Mouse (Mus musculus) lung, postnatal 14 days (tissue): ENCODE data around the gene Tnfrsf26.

ENCODE experiments used
- DNase-seq: peaks from one replicate; pipeline ENCODE4 v3.0.0; 2021

The Tnfrsf26 gene

DNA sequence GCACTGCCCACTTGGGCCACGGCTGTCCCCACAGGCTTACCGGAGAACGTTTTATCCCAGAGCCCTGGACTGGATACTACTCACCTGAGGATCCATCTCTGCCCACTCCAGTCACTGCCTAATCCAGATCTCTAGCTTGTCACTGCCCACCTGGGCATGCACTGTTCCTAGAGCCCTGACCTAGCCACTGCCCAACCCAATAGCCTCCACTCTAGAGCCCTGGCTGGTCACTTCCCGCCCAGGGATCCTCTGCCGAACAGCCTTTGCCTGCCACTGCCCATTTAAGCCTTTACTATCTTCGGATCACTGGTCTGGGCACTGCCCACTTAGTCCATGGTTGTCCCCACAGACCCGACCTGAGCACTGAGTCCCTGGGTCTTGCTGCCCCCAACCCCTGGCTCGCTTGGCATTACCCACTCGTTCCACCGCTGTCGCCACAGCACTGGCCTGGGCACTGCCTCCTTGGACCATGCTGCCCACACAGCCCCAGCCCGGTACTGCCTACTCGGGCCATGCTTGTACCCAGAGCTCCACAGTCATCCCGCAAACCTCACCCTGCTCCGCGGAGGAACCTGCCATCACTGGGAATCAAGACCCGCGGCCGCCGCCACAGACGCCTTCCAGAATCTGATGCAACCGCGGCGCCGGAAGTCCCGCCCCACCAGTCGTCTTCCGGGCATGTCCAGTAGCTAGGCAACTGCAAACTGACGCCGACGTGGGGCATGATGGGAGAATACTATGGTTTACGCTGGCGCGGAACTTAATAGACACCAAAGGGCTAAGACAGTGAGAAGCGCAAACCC is 28.9 kb downstream of the Tnfrsf26 start, which contains the start of gene Cars:
Gene Cars (minus strand): TSS at position 663 of the 803 bp plus-strand sequence.
- DNase-seq, result peak; percentile 95

DNA sequence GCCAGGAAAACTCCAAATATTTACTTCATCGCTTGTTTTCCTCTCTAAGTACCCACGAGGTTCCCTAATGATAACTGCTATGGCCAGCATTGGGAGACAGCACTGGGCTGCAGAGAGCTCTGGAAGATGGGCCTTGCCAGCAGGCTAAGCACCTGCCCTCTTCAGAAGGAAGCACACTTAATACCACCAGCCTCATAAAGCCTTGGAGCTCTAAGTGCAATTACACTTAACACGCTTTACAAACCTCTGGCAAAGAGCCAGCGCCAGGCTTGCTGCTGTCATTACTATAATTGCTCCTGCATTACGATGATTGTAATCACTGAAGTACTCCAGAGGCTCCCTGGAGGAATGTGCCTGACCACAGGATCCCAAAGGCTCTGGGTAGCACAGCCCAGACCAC is 33.7 kb downstream of the Tnfrsf26 start:
- DNase-seq, result peak; percentile 20

DNA sequence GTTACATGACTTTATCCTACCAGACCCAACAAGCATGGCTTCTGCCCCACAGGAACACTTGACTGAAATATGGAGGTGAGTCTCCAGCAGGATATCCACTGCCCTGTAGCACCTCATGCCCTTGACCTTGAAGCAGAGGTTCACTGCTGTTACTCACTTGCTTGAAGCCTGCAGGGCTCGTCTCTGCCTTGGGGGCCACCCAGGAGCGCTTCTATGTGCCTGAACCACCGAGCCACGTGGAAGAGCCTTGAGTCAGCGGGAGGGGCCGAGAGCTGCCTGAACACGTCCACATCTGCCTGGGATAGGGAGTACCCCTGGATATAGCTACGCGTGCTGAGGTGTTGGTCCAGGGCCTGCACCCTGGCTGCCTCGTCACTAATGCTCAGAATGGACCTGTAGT is 36.3 kb downstream of the Tnfrsf26 start:
- DNase-seq, result no peak

DNA sequence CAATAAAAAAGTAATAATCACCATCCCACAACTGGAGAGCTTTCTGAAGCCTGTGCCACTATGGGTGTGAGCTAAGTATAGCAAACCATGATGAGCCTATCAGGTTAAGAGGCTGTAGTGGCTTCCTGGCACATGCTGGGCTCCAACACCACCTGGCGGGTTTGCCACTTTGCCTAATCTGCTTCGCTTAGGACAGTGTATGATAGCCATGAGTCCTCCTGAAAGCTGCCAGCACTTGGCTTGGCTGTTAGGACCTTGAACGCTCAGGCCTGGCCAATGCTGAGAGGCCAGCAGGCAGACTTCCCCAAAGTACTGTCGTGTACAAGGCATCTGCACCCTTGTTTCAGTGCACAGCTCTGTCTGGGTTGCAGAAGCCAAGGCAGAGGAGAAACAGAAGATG is 40.5 kb downstream of the Tnfrsf26 start:
- DNase-seq, result no peak

DNA sequence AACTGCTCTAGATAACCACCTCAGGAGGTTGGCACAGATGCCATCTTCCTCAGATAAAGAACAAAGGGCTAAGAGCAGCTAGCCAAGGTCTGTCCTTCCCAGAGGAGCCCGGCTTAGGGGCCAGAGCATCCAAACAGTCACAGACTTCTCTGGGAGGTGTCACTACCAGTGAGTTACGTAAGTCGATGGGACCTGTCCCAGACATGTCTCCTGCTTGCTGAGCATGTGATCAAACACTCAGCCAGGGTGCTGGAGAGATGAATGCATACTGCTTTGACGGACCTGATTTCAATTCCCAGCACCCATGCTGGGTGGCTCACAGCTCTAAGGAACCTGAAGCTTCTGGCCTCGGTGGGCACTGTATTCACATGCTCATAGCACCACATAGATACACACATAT is 40.9 kb downstream of the Tnfrsf26 start:
- no peak for DNase-seq

DNA sequence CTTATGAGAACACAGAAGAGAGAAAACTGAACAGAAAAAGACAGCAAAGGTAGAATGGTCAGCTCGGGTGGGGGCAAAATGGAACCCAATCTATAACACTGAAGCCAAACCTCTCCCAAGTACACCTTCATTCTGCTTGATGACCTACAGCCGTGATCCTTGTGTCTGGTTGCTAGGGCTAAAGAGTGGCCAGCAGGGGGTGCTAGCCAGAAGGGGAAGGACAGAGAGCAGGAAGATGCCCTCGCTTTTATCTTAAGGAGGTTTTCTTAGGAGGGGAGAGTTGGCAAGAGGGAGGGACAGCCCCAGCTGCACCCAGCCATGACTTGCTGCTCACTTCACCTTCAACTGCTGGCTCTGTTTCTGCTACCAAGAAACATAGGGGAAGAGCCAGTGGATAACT is 44.6 kb downstream of the Tnfrsf26 start:
- peak; percentile 81 for DNase-seq

DNA sequence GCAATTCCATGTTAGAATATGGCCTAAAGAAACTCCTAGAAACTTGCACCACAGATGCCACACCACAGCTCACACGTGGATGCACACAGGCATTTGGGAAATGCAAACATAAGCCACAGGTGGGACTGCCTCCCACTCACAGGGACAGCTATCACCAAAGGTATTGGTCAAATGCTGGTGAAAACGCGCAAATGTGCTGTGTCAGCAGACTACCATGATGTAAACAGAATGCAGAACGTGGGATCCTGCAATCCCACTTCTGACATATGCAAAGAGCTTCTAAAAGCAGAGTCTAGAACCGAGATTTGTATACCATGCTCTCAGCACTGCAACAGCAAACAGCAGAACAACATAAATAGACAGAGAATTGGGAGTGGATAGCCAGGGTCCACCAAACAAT is 45.5 kb downstream of the Tnfrsf26 start:
- no peak for DNase-seq

DNA sequence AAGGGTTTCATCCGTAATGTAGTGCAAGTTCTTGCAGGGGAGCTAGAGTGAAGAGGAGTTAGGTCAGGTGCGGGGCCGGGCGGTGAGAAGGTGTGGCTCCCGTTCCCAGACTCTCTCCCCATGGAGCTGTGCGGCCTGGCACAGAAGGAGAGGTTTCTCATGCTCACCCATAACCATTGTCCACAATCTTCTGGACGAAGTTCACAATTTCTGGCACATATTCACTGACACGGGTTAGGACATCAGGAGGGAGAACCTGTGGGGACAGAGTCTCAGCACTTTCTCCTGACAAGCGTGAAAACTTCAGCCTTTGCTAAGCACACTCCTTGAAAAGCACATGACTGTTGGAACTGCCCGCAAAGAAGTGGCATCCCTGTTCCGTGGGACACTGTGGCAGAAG is 52.8 kb downstream of the Tnfrsf26 start:
- DNase-seq, result no peak

DNA sequence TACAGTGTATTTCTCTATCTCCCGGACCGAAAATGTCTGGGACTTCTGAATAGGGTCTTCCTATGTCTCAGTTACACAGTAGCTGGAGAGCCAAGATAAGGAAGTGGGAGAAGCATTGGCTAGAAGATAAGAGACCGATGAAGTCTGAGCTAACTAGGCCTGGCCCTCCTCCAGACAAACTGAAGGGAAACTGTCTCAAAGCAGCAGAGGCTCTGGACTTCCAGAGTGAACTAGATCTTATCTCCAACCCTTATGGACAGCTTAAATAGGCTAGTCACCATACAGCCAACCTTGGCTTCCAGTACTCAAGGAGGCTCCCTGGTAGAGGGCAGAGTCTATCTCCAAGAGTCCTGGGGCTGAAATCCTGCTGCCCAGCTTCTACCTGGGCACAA is 62.9 kb downstream of the Tnfrsf26 start:
- DNase-seq, result no peak

DNA sequence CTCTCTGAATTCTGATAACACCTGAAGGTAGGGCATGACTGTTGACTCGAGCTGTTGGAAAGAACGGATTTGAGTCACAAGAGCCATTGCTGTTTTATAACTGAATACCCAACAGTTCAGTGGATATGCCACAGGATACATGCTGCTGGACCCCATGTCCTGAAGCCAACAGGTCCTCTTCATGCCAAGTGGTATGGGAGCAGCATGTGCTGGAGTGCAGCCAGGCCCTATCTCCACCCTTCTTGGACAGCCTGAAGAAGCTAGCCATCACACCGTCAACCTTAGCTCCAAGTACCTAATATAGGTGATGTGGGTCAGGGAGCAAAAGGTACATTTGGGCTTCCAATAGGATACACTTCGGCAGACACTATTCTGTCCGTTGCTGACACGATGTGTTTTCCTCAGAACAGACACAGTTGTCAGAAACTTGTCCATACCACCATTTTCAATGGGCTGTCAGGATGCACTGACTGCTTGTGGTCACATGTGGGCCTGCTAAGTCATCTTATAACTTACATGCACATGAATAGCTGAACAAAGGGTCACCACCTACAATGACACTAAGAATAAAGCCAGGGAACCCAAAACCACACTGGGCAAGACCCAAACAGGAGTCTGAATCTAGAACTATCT is 63.4 kb downstream of the Tnfrsf26 start:
- DNase-seq, result no peak

DNA sequence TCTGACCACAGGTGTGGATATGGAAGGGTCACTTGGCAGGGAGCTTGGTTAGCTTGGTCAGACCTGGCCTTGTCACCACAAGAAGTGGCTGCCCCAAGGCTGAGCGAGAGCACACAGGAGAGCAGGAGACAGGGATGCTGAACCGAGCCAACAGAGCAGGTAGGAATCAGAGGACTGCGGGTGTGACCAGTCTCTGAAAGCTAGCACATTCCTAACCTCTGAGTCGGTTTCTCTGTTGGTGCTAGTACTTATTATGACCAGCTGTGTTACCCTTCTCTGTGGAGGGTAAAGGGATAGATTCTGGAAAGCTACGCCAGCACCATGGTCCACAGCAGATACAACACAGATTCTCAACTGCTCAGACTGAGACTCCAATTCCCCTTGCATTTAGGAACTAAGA is 64.7 kb downstream of the Tnfrsf26 start:
- no peak for DNase-seq
